Mouse (Mus musculus) small intestine, adult 2 months (tissue): ENCODE measurements around the gene Gen1. TPM values are rescaled to one million over a fixed set of nuclear protein-coding genes. Genes with fewer than 3 reads are reported as not detected.

Experiments used
- H3K27ac ChIP-seq: fragments of 200-500 bp; 2 replicates; pipeline ENCODE4 v1.5.1; 2012; ENCODE audit warnings: low read depth, low read length, control low read depth, inconsistent platforms; ENCODE audit not compliant: insufficient read depth
- H3K27me3 ChIP-seq: fragments of 200-500 bp; 2 replicates; pipeline ENCODE4 v1.6.1; 2012; ENCODE audit warnings: mild to moderate bottlenecking, moderate library complexity, low read length, inconsistent platforms; ENCODE audit not compliant: control insufficient read depth, insufficient read depth
- H3K36me3 ChIP-seq: fragments of 200-500 bp; 2 replicates; pipeline ENCODE4 v1.6.1; 2012; ENCODE audit warnings: mild to moderate bottlenecking, low read length, control low read depth, inconsistent platforms; ENCODE audit not compliant: control insufficient read depth, insufficient read depth
- H3K4me1 ChIP-seq: fragments of 200-500 bp; 2 replicates; pipeline ENCODE4 v1.6.1; 2012; ENCODE audit warnings: low read length, inconsistent platforms, mixed read lengths; ENCODE audit not compliant: control insufficient read depth, insufficient read depth, insufficient read length
- H3K4me3 ChIP-seq: fragments of 200-500 bp; 2 replicates; pipeline ENCODE4 v1.5.1; 2012; ENCODE audit warnings: low read depth, mild to moderate bottlenecking, control low read depth, inconsistent platforms, low read length, moderate library complexity
- CTCF ChIP-seq: fragments of 200-500 bp; IDR thresholded peaks from 2 replicates; pipeline ENCODE4 v1.5.1; 2012; ENCODE audit warnings: low read depth, mild to moderate bottlenecking, control low read depth, inconsistent platforms, low read length, moderate library complexity, mixed read lengths; ENCODE audit not compliant: insufficient replicate concordance, insufficient read length; ENCODE audit errors: extremely low read depth
- POLR2A ChIP-seq: fragments of 200-500 bp; IDR thresholded peaks from 2 replicates; pipeline ENCODE4 v1.6.1; 2012; ENCODE audit warnings: low read depth, mild to moderate bottlenecking, control low read depth, inconsistent platforms, low read length, moderate library complexity
- WGBS: fragments of 180-500 bp; shearing (Covaris S2); methylation state at CpG from one replicate; pipeline ENCODE4 v1.1.7; 2018; 5-methylcytosine and 5-hydroxymethylcytosine counted together
- polyA plus RNA-seq: library from polyadenylated mRNA; depleted of rRNA; stranded (reverse); fragments of >200 nt; gene quantifications from 2 replicates; pipeline ENCODE4 v1.2.3, GENCODE M21; 2012; rRNA removed

The Gen1 gene
- polyA plus RNA-seq, 1 experiment: 0.18 TPM

DNA sequence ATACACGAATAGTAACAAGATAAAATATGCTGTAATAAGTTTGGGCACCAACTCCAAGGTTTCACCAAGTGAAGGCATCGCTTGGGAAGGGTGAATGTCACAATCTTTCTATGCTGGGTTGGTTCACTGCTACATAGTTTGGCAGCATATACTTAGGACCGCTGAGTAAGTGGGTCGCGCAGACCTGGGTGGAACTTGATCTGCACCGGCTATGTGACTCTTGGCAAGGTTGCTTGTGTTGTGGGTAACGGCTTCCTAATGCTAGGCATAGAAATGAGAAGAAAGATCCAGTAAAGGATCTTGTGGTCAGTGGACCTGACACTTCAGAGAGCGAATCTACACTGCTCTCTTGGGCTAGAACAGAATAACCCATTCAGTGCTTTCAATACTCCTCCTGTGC, 63.1 kb downstream of the Gen1 start:
- 87% methylated on average over 8 of the region's 8 CpGs for WGBS

GRCm38 (mm10) chr12:11200711-11201110, 64.9 kb downstream of the Gen1 start:
- Histone ChIP-seq H3K4me3 (no peak overlapping the region), H3K27ac (no peak overlapping the region), H3K27me3 (no peaks in the 10 kb centered on the region), H3K4me1 (0 out of 2 replicates have a peak, but pooled peaks cover 3% of the 10 kb centered on the region), H3K36me3 (no peaks in the 10 kb centered on the region)
- 61% methylated on average over 12 of the region's 12 CpGs for WGBS
- TF ChIP-seq CTCF (no peak), POLR2A (no peak)

More for the DNA sequence above, 63.1 kb downstream of the Gen1 start:
- TF ChIP-seq POLR2A: no peak
- no peak for TF ChIP-seq CTCF
- no peaks in the 10 kb centered on the region for H3K36me3 ChIP-seq
- H3K4me1 ChIP-seq: 0 out of 2 replicates have a peak, but pooled peaks cover 3% of the 10 kb centered on the region
- no peak overlapping the region for H3K4me3 ChIP-seq
- H3K27ac ChIP-seq: no peak overlapping the region
- H3K27me3 ChIP-seq: no peaks in the 10 kb centered on the region

GRCm38 (mm10) chr12:11198551-11198950, 67.0 kb downstream of the Gen1 start:
- 50% methylated on average over 2 of the region's 2 CpGs for WGBS
- Histone ChIP-seq H3K4me3 (no peak overlapping the region), H3K4me1 (no peaks in the 10 kb centered on the region), H3K27me3 (no peaks in the 10 kb centered on the region), H3K36me3 (no peaks in the 10 kb centered on the region), H3K27ac (no peak overlapping the region)
- no peak for TF ChIP-seq POLR2A

DNA sequence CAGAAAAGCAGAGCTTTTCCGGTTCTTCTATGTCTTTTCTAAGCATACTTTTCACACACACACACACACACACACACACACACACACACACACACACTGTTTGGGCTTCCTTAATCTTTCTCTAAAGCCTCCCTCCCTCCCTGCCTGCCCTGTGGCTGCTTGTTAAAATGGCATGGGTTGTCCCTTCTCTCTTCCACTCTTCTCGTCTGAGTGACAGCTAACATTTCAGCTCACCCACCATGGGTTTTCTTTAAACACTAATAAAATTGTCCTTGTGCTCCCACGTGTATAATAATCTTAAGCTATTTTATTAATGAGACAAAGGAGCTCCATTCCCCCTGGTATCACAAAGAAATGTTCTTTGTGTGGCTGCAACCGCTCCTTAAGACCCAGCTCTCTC, 67.6 kb downstream of the Gen1 start:
- no peaks in the 10 kb centered on the region for H3K27me3 ChIP-seq
- no peak overlapping the region for H3K4me3 ChIP-seq
- H3K4me1 ChIP-seq: no peaks in the 10 kb centered on the region
- no peak overlapping the region for H3K27ac ChIP-seq
- TF ChIP-seq POLR2A (no peak), CTCF (no peak)
- H3K36me3 ChIP-seq: no peaks in the 10 kb centered on the region
- WGBS: 59% methylated on average over 4 of the region's 4 CpGs

- Histone ChIP-seq H3K4me3 (no peak overlapping the region), H3K27me3 (no peaks in the 10 kb centered on the region), H3K4me1 (no peaks in the 10 kb centered on the region), H3K27ac (no peak overlapping the region), H3K36me3 (no peaks in the 10 kb centered on the region)
- 56% methylated on average over 5 of the region's 5 CpGs for WGBS
- no peak for TF ChIP-seq POLR2A
- TF ChIP-seq CTCF: no peak
Measured at GRCm38 (mm10) chr12:11196830-11197229, 68.8 kb downstream of the Gen1 start.

DNA sequence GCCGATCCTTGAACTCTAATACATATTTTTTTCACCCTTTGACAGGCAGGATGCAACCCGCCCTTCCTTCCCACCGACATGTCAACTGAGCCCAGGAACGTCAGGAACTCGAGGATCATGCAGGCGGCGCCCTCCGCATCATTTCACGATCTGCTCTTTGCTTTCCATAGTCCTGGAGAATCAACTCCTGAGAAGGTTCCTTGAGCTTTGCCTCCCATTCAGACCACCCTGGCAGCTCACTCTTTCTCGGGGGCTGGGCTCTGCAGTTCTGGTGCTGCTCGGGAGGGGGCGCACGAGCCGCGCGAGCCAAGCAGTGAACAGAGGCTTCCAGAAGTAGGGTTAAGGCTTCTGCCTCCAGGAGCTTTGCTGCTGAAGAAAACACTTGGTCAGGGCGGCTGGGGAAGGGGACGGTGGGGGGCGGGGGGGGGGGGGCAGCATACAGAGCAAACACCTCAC, 69.4 kb downstream of the Gen1 start:
- TF ChIP-seq POLR2A (no peak), CTCF (peak; percentile 73)
- no peak overlapping the region for H3K27ac ChIP-seq
- H3K4me1 ChIP-seq: no peaks in the 10 kb centered on the region
- H3K27me3 ChIP-seq: no peaks in the 10 kb centered on the region
- peak overlapping the region; percentile 38; the same call in 1 of the 2 replicates for H3K4me3 ChIP-seq
- WGBS: 5% methylated on average over 18 of the region's 19 CpGs
- no peaks in the 10 kb centered on the region for H3K36me3 ChIP-seq

DNA sequence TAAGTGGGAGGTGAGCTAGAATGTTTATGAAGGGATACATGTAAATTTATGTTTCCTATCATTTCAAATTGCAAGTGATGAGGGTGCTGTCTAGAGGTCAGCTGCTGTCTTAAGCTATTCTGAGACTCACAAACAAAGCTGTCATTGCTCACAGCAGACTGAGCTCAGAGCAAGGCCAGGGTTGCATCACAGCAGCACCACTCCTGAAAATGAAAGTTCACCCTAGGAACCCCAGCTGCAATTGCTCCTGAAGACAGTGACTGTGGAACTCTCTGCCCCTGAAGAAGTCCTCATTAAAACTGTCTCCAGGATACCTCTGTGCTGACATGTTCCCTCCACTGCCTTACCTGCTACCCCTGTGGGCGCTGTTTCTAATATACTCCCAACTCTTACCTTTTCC, 70.6 kb downstream of the Gen1 start:
- H3K4me1 ChIP-seq: no peaks in the 10 kb centered on the region
- H3K27ac ChIP-seq: no peak overlapping the region
- TF ChIP-seq POLR2A (no peak), CTCF (no peak)
- H3K4me3 ChIP-seq: no peak overlapping the region
- H3K27me3 ChIP-seq: no peaks in the 10 kb centered on the region
- H3K36me3 ChIP-seq: no peaks in the 10 kb centered on the region
- 84% methylated on average over 1 of the region's 1 CpGs for WGBS

Other genes starting within 250 kb of the Gen1 start
- gene Kcns3, start 114.7 kb downstream of the Gen1 start, polyA plus RNA-seq: 0.86 and 0.98 TPM in 2 replicates
- gene Msgn1, start 56.8 kb downstream of the Gen1 start, polyA plus RNA-seq: not detected in 2 replicates
- 0.95 and 1.4 TPM in 2 replicates for gene Smc6, start 85 bp upstream of the Gen1 start, polyA plus RNA-seq
- 0.13 and 0.14 TPM in 2 replicates for gene Vsnl1, start 170.8 kb upstream of the Gen1 start, polyA plus RNA-seq
- gene Rad51ap2, start 190.3 kb upstream of the Gen1 start, polyA plus RNA-seq: not detected in 2 replicates